Mouse (Mus musculus): ENCODE results near the gene Man2c1.

- TF ChIP-seq POLR2A (IDR thresholded peaks at IDR 0.05; ENCODE audit: extremely low read depth, insufficient read depth, low read length) (no peak), CTCF (IDR thresholded peaks at IDR 0.05; ENCODE audit: low read depth, low read length) (no peak)
These were observed 21.8 kb downstream of the Man2c1 start for GRCm38 (mm10) chr9:57152331-57152730.

All from liver, adult 2 months (tissue).